Mouse (Mus musculus) thymus, postnatal 0 days (tissue): ENCODE measurements around the gene Gm20219. TPM values are rescaled to one million over a fixed set of nuclear protein-coding genes. Genes with fewer than 3 reads are reported as not detected.
"Not testable (repeated sequence)": the region's sequence is repeated elsewhere in the genome, so short reads cannot be mapped to it uniquely, and the experiment has no call there.

ENCODE experiments used
- DNase-seq: peaks from one replicate; pipeline ENCODE4 v3.0.0-alpha.2; 2015; ENCODE audit warnings: low spot score
- polyA plus RNA-seq: library from polyadenylated mRNA; unstranded; fragments of >200 nt; fragmentation: Nextera tagmentation; extraction: Ambion mirVana; gene quantifications from 2 replicates; pipeline ENCODE4 v1.2.1, GENCODE M21; 2015

The Gm20219 gene
- polyA plus RNA-seq, 1 experiment from 2014 or later: 1.7 TPM

- no peak for DNase-seq
Observed at GRCm38 (mm10) chr17:56514330-56514729, 39.9 kb downstream of the Gm20219 start.

- no peak for DNase-seq
Observed at GRCm38 (mm10) chr17:56512310-56512709, 41.9 kb downstream of the Gm20219 start, which contains the start of gene Znrf4. TSS of gene Znrf4 (minus strand) at chr17:56512431.

- no peak for DNase-seq
Observed at GRCm38 (mm10) chr17:56511707-56512090, 42.5 kb downstream of the Gm20219 start.

GRCm38 (mm10) chr17:56510970-56511706, 43.0 kb downstream of the Gm20219 start:
- DNase-seq: no peak

GRCm38 (mm10) chr17:56510473-56510969, 43.7 kb downstream of the Gm20219 start:
- no peak for DNase-seq

GRCm38 (mm10) chr17:56509707-56510472, 44.3 kb downstream of the Gm20219 start:
- no peak for DNase-seq

GRCm38 (mm10) chr17:56509021-56509640, 45.1 kb downstream of the Gm20219 start:
- no peak for DNase-seq

GRCm38 (mm10) chr17:56507161-56508068, 46.8 kb downstream of the Gm20219 start:
- peak; percentile 97 for DNase-seq

GRCm38 (mm10) chr17:56506417-56507065, 47.6 kb downstream of the Gm20219 start:
- DNase-seq: no peak

GRCm38 (mm10) chr17:56505401-56505800, 48.8 kb downstream of the Gm20219 start:
- no peak for DNase-seq

GRCm38 (mm10) chr17:56502526-56502925, 51.7 kb downstream of the Gm20219 start:
- DNase-seq: no peak

GRCm38 (mm10) chr17:56501635-56502400, 52.4 kb downstream of the Gm20219 start:
- not testable (repeated sequence) for DNase-seq

Other genes starting within 250 kb of the Gm20219 start
- 25.9 and 28.0 TPM in 2 replicates for gene Kdm4b, start 228.3 kb downstream of the Gm20219 start, polyA plus RNA-seq
- 24.2 and 29.9 TPM in 2 replicates for gene Ptprs, start 77.9 kb downstream of the Gm20219 start, polyA plus RNA-seq
- gene Znrf4, start 42.0 kb downstream of the Gm20219 start, polyA plus RNA-seq: not detected in 2 replicates
- 54.7 and 74.6 TPM in 2 replicates for gene Safb2, start 30.2 kb upstream of the Gm20219 start, polyA plus RNA-seq
- gene Safb, start 30.4 kb upstream of the Gm20219 start, polyA plus RNA-seq: 76.0 and 83.6 TPM in 2 replicates
- 306 and 315 TPM in 2 replicates for gene 2410015M20Rik, start 55.4 kb upstream of the Gm20219 start, polyA plus RNA-seq
- gene Rpl36, start 59.0 kb upstream of the Gm20219 start, polyA plus RNA-seq: 2,991 and 3,020 TPM in 2 replicates
- 40.1 and 41.0 TPM in 2 replicates for gene Lonp1, start 72.5 kb upstream of the Gm20219 start, polyA plus RNA-seq
- gene Catsperd, start 73.8 kb upstream of the Gm20219 start, polyA plus RNA-seq: 0.09 and 0.57 TPM in 2 replicates
- gene Ranbp3, start 118.9 kb upstream of the Gm20219 start, polyA plus RNA-seq: 76.2 and 81.4 TPM in 2 replicates
- gene Ndufa11, start 163.4 kb upstream of the Gm20219 start, polyA plus RNA-seq: 821 and 873 TPM in 2 replicates
- gene Vmac, start 163.6 kb upstream of the Gm20219 start, polyA plus RNA-seq: 20.3 and 26.9 TPM in 2 replicates
- 17.3 and 23.6 TPM in 2 replicates for gene Nrtn, start 203.1 kb upstream of the Gm20219 start, polyA plus RNA-seq
- 34.0 and 36.5 TPM in 2 replicates for gene Dus3l, start 210.4 kb upstream of the Gm20219 start, polyA plus RNA-seq
- gene Prr22, start 215.9 kb upstream of the Gm20219 start, polyA plus RNA-seq: 0.40 and 0.68 TPM in 2 replicates